16 mouse cellular contexts compared by ENCODE assay signal in the genomic region with DNA sequence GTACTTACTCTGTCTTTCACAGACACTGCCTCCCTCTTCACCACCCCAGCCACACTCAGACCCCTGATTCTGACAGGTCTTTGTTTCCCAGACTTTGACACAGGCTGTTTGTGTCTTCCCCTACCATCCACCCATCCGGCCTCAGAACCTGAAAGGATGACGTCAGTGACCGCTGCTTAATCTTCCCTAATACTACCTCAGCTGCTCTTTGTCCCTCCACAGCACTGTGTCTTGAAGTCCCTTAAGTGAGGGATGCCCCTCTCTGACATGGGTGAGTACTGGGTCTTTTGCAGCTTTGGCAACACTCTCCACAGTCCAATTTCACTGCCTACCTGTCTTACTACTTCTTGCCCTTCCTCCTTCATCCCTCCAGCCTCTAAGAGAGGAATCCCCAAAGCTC. TPM values are rescaled to one million over a fixed set of nuclear protein-coding genes. Genes with fewer than 3 reads are reported as not detected.
DNase-seq lines count a peak whose midpoint lies in the region; ATAC-seq lines count a peak whose summit lies in the region.
"Had no signal": no experiment of that assay in that cellular context is flagged by ENCODE, and none has a peak within 500 bp of the region (broad histone marks: within the 10 kb centered on the region; RNA-seq: fewer than 3 reads in every experiment).

No protein-coding gene starts in this region.

- H3K27ac ChIP-seq in forebrain, embryonic 10.5 days: no peak overlapping the region
- H3K27ac ChIP-seq in forebrain, embryonic 12.5 days: no peak overlapping the region
- no peak overlapping the region for H3K27ac ChIP-seq in liver, embryonic 11.5 days (ENCODE audit: low read depth, low read length)
- H3K27ac ChIP-seq in limb, embryonic 10.5 days: no peak overlapping the region
- H3K27ac ChIP-seq in limb, embryonic 12.5 days: no peak overlapping the region
- H3K27ac ChIP-seq: embryonic facial prominence, embryonic 12.5 days; forebrain, embryonic 15.5 days; hindbrain, embryonic 15.5 days had no signal

- peak; percentile 11 for DNase-seq in forebrain, embryonic 10.5 days (ENCODE audit: extremely low spot score, low spot score)
- DNase-seq in liver, embryonic 11.5 days (ENCODE audit: low spot score): peak; percentile 20
- DNase-seq in liver (no peak), adipocyte (ENCODE audit: low spot score) (no peak)
- DNase-seq in limb, embryonic 10.5 days (ENCODE audit: low spot score): peak; percentile 27
- DNase-seq: adrenal gland, adult 8-10 months; adrenal gland, postnatal 36 days; cerebellum, postnatal 10 days; gastrocnemius, postnatal 36 days; heart, adult 18-20 months had no signal

- no peak overlapping the region for H3K4me2 ChIP-seq in forebrain, embryonic 12.5 days
- no peak overlapping the region for H3K4me2 ChIP-seq in liver, embryonic 11.5 days
- H3K4me2 ChIP-seq in limb, embryonic 12.5 days: no peak overlapping the region
- H3K4me2 ChIP-seq: embryonic facial prominence, embryonic 12.5 days; forebrain, embryonic 15.5 days; heart, embryonic 12.5 days; hindbrain, embryonic 15.5 days had no signal

- no peaks in the 10 kb centered on the region for H3K36me3 ChIP-seq in forebrain, embryonic 10.5 days (replicated peaks)
- no peaks in the 10 kb centered on the region for H3K36me3 ChIP-seq in forebrain, embryonic 12.5 days (replicated peaks)
- H3K36me3 ChIP-seq in liver, embryonic 11.5 days (ENCODE audit: control insufficient read depth, insufficient read depth, low read length): no peaks in the 10 kb centered on the region
- no peaks in the 10 kb centered on the region for H3K36me3 ChIP-seq in limb, embryonic 10.5 days
- no peaks in the 10 kb centered on the region for H3K36me3 ChIP-seq in limb, embryonic 12.5 days
- H3K36me3 ChIP-seq: embryonic facial prominence, embryonic 12.5 days; forebrain, embryonic 15.5 days; heart, embryonic 12.5 days; hindbrain, embryonic 15.5 days had no signal

- WGBS in forebrain, embryonic 10.5 days: 47% methylated on average over 3 of the region's 3 CpGs
- WGBS in forebrain, embryonic 12.5 days: 44% methylated on average over 3 of the region's 3 CpGs
- 53% methylated on average over 3 of the region's 3 CpGs for WGBS in liver, embryonic 11.5 days
- 69% methylated on average over 3 of the region's 3 CpGs for WGBS in limb, embryonic 10.5 days
- WGBS in limb, embryonic 12.5 days: 65% methylated on average over 3 of the region's 3 CpGs

- H3K9ac ChIP-seq in forebrain, embryonic 12.5 days: no peak overlapping the region
- H3K9ac ChIP-seq in liver, embryonic 11.5 days (ENCODE audit: low read depth, low read length): no peak overlapping the region
- 0 out of 2 replicates have a peak overlapping the region, but pooled peaks have one; percentile 18 for H3K9ac ChIP-seq in limb, embryonic 12.5 days (replicated peaks)
- H3K9ac ChIP-seq: embryonic facial prominence, embryonic 12.5 days; forebrain, embryonic 15.5 days; heart, embryonic 12.5 days; hindbrain, embryonic 15.5 days had no signal

- H3K27me3 ChIP-seq in forebrain, embryonic 10.5 days (ENCODE audit: poor library complexity, severe bottlenecking): peaks cover 69% of the 10 kb centered on the region
- peaks cover 63% of the 10 kb centered on the region for H3K27me3 ChIP-seq in forebrain, embryonic 12.5 days
- peaks cover 55% of the 10 kb centered on the region for H3K27me3 ChIP-seq in liver, embryonic 11.5 days (replicated peaks; ENCODE audit: control insufficient read depth, insufficient read depth, low read length)
- H3K27me3 ChIP-seq in limb, embryonic 10.5 days (ENCODE audit: low read depth, poor library complexity, severe bottlenecking): peaks cover 70% of the 10 kb centered on the region
- H3K27me3 ChIP-seq in limb, embryonic 12.5 days: peaks cover 76% of the 10 kb centered on the region

- H3K9me3 ChIP-seq in forebrain, embryonic 10.5 days: no peaks in the 10 kb centered on the region
- H3K9me3 ChIP-seq in forebrain, embryonic 12.5 days: no peaks in the 10 kb centered on the region
- H3K9me3 ChIP-seq in liver, embryonic 11.5 days (ENCODE audit: control insufficient read depth, low read length): no peaks in the 10 kb centered on the region
- H3K9me3 ChIP-seq in limb, embryonic 10.5 days (replicated peaks): no peaks in the 10 kb centered on the region
- no peaks in the 10 kb centered on the region for H3K9me3 ChIP-seq in limb, embryonic 12.5 days
- H3K9me3 ChIP-seq: embryonic facial prominence, embryonic 12.5 days; forebrain, embryonic 15.5 days; heart, embryonic 12.5 days; hindbrain, embryonic 15.5 days had no signal

- no peak for ATAC-seq in forebrain, embryonic 12.5 days (ENCODE audit: low FRiP score)
- ATAC-seq in liver, embryonic 11.5 days (replicated peaks; ENCODE audit: low FRiP score): no peak
- no peak for ATAC-seq in limb, embryonic 12.5 days (ENCODE audit: insufficient number of reproducible peaks, insufficient read depth, low FRiP score, low TSS enrichment, low read depth)

- H3K4me3 ChIP-seq in forebrain, embryonic 10.5 days: no peak overlapping the region
- no peak overlapping the region for H3K4me3 ChIP-seq in forebrain, embryonic 12.5 days (replicated peaks)
- H3K4me3 ChIP-seq in liver, embryonic 11.5 days (ENCODE audit: low read depth, low read length): no peak overlapping the region
- no peak overlapping the region for H3K4me3 ChIP-seq in limb, embryonic 10.5 days
- no peak overlapping the region for H3K4me3 ChIP-seq in limb, embryonic 12.5 days (replicated peaks)
- H3K4me3 ChIP-seq: embryonic facial prominence, embryonic 12.5 days; forebrain, embryonic 15.5 days; heart, embryonic 12.5 days; hindbrain, embryonic 15.5 days had no signal

- peaks cover 34% of the 10 kb centered on the region for H3K4me1 ChIP-seq in forebrain, embryonic 10.5 days
- H3K4me1 ChIP-seq in forebrain, embryonic 12.5 days: peaks cover 22% of the 10 kb centered on the region
- no peaks in the 10 kb centered on the region for H3K4me1 ChIP-seq in liver, embryonic 11.5 days (replicated peaks; ENCODE audit: control insufficient read depth, insufficient read depth, low read length)
- peaks cover 26% of the 10 kb centered on the region for H3K4me1 ChIP-seq in limb, embryonic 10.5 days
- H3K4me1 ChIP-seq in limb, embryonic 12.5 days (replicated peaks): peaks cover 25% of the 10 kb centered on the region

RNA-seq across cellular contexts. Expression of a gene that starts 1.2 kb away (rescaled TPM):
- polyA plus RNA-seq in forebrain, embryonic 10.5 days (2016; fragmentation: Nextera tagmentation; extraction: Ambion mirVana): 9.1 and 11.0 TPM in 2 replicates
- 26.7 and 28.7 TPM in 2 replicates for polyA plus RNA-seq in forebrain, embryonic 12.5 days (2016; fragmentation: Nextera tagmentation; extraction: Ambion mirVana)
- 0.69 and 0.70 TPM in 2 replicates for polyA plus RNA-seq in liver, embryonic 11.5 days (2014; fragmentation: Nextera tagmentation; extraction: Ambion mirVana)
- polyA plus RNA-seq in limb, embryonic 10.5 days (2016; fragmentation: Nextera tagmentation; extraction: Ambion mirVana): 1.1 and 1.2 TPM in 2 replicates
- 2.3 and 3.1 TPM in 2 replicates for polyA plus RNA-seq in limb, embryonic 12.5 days (2016; fragmentation: Nextera tagmentation; extraction: Ambion mirVana)

Comparison
In these comparisons a context has a peak if more than half of its experiments do, and no peak if none do; other contexts are left out.
1. DNase-seq: peak in forebrain, embryonic 10.5 days (single experiment), liver, embryonic 11.5 days (single experiment) and limb, embryonic 10.5 days (single experiment); none in liver (single experiment) and adipocyte (single experiment).